Mouse (Mus musculus): ENCODE measurements around the gene Sox13.

DNA sequence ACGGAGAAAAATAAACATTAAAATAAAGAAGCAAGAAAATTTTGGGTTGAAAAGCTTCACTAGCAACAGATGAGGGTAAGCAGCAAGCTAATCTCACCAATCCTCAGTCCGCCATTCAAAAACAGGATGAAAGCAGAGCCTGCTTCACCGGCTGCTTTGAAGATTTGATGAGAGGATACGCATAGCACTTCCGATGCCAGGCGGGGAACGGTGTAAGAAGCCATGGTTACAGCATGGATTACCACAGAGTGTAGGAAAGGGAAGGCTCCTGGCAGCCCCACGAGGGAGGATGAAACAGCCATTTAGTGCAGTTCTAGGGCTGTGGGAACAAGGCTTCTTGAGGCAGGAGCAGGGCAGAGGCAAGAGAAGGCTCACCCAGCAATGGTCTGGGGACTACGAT, 72.4 kb downstream of the Sox13 start:
- TF ChIP-seq CTCF (IDR thresholded peaks at IDR 0.05) (no peak), EP300 (IDR thresholded peaks at IDR 0.05) (no peak)
